Mouse (Mus musculus) right cerebral cortex, postnatal 36 days (tissue): ENCODE results near the gene Atp5l.
A peak's percentile ranks its signal among the peaks of the same experiment; 100 is the strongest.

Experiments used
- DNase-seq, 2 experiments: peaks; one replicate each; pipeline ENCODE4 v3.0.0; 2022; ENCODE audit warnings: low spot score in 2 of 2, mixed read lengths in 1 of 2

Atp5l gene

DNA sequence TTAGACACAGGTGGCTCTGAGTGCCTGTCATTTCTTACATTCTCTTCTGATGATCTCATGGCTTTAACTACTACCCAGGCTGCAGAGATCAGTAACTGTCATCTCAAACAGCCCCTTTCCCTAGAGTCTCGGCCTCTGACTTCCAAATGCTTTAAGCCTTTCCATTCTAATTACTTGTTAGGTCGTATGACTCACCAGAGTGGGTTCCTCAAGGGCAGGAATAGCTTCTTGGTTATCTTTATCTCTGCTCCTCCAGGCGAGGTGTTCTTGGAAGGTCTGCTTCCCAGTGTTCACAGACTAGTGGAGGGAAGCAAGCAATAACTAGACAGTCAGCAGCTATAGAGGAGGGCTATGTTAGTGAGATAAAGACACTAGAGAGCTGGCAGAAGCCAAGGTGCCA, 27.9 kb downstream of the Atp5l start:
- no peak for DNase-seq

DNA sequence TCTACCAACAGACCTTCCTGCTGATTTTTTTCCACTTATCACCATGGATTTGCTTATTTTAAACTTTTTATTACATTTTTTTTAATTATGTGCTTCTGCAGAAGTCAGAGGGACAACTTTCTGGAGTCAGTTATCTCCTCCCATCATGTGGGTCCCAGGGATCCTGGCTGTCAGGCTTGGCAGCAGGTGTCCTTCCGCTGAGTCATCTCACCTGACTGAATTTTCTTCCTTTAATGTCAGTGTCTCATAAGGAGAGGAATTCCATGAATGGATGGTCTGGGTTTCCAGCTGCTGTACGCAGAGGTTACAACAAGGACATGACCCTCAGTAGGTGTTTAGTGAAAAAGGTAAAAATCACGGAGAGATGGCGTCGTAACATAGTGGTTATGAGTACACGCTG, 29.3 kb downstream of the Atp5l start:
- DNase-seq: no peak

GRCm38 (mm10) chr9:44890122-44890521, 30.4 kb downstream of the Atp5l start:
- no peak for DNase-seq

DNA sequence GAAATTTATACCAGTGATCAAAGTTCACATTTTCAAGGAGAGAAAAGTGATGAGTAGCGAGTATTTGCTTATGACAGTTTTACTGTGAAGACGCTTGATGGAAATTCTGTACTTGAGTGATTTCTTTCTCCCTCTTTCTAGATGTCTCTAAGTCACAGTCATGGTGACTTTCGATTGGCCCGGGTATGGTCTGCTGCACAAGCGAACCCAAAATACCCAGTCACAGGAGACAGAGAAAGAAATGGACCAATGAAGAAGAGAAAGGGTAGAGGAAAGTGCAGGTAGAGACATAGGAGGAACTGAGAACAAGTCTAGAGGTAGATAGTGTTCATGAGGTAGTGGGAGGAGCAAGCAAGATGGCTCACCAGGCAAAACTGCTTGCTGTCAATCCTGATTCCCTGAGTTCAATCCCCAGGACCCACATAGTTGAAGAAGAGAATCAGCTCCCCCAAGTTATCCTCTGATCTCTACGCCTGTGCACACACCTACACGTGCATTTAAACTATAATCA, 32.4 kb downstream of the Atp5l start:
- DNase-seq: no peak

- peak; percentile 36 to 61 for DNase-seq
These were observed 37.5 kb downstream of the Atp5l start for GRCm38 (mm10) chr9:44882981-44883569.

DNA sequence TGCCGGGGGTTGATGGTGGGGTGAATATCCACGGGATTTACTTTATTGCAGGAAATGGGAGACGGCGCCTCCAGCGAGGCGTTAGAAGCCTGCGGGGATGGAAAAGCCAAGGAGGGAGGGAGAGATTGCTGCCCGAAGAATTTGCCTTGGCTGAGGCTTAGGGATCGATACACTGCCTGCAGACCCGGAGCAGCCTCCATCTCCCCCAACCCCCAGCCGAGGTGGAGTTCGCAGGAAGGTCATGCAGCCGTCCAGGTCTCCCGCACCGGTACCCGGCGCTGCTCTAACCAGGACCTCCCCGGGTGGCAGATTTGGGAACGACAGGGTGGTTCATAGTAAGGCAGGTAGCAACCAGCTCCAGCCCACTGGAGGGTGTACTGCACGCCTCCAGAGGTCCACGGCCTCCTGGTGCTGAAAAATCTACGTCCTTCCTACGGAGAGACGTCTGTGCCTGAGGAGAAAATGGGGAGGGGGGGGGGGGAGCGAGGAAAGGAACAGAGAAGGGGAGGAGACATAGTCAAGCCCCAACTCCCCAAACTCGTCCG, 38.0 kb downstream of the Atp5l start:
- DNase-seq: no peak

- DNase-seq: peak; percentile 66 to 69
These were observed 38.6 kb downstream of the Atp5l start for GRCm38 (mm10) chr9:44881941-44882435.

GRCm38 (mm10) chr9:44881221-44881871, 39.2 kb downstream of the Atp5l start, which contains the start of gene Kmt2a:
Gene Kmt2a, minus strand, starts transcription at chr9:44881296.
- DNase-seq: peak; percentile 94 to 97

DNA sequence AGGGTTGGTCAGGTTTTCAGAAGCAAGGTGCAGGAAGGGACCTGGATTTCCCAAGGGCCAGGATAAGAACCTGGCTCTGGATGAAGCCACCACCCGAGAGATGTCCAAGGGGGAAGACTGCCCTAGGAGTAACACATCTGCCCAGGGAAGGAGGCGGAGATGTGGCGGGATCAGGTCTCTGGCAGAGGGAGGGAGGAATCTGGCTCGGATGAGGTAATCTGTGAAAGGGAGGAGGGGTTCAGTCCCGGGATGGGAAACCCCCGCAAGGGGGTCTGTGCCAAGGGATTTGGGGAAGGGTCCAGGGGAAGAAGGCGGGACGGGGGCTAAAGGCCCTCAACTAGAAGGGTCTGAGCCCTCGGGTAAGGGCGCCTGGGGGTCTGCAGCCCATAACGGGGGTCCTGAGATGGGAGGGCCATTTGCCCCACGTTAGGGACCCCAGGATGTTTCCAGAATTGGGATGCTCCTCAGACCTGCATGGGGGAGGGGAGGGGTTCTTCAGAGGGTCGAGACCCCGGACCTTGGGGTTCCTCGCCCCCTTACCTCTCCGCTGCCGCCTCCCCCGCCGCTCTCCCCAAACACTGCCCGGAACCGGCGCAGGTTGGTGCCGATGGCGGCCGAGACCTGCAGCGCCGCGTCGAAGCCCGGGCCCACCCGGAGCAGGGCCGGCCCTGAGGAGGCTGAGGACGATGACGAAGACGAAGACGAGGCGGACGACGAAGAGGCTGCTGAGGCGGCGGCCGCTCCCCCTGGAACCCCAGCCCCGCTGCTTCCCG, 40.0 kb downstream of the Atp5l start:
- DNase-seq: no peak

DNA sequence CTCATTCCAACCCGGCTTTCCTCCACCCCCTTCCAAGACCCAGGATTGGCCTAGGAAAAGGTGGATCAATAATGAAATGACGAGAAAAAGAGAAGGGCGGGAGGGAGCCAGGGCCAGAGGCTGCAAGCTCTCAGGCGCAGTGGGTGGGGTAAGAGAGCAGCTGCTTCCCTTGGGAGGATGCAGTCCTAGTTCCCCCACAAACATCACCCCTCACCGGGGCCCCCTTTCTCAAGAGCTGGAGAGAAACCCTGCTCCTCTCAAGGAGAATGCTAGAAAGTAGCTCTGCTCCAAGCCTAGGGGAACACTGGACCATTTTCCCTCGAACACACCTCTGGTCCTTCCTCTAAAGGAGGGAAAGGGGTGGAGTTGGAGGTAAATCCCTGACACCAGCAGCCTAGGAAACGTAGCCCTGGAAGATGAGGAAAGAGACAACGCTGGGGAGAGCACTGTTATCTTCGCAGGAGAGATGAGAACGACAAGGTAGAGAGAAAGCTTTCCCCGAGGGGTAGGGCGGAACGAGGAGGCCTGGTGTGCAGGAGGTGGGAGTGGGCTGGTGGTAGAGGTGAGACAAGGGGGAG, 40.8 kb downstream of the Atp5l start:
- no peak for DNase-seq

DNA sequence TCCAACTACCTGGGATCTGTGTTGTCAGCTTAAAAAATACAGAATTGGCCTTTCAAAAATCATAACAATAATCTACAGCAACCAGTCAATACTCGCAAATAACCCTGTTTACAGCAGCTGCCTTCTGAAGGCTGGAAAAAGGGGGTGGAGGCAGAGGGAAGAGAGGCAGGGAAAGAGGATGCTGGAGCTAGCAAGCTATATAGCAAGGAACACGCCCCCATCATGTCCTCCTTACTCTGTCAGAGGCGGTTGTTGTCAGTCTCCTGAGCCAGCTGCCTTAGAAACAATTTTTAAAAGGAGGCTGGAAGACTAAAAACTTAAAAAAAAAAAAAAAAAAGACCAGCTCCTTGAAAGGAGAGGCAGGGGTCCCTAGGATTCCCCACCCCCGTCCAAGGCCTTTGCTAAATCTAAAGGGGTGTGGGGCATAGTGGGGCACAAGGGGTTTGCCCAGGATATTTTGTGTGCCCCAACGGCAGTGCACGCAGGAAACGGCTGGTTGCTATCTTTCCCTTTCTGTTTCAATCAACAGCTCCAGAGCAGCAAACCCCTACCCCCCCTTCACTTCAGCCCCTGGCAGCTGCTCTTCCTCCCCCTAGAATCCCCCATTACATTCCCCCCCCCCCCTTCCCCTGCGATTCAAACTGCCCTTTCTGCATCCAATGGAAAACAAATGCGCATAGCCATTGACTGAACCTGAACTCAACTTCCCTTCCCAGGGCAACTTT, 41.6 kb downstream of the Atp5l start:
- DNase-seq: no peak

- DNase-seq: no peak
These were observed 42.9 kb downstream of the Atp5l start for GRCm38 (mm10) chr9:44877686-44878085.

DNA sequence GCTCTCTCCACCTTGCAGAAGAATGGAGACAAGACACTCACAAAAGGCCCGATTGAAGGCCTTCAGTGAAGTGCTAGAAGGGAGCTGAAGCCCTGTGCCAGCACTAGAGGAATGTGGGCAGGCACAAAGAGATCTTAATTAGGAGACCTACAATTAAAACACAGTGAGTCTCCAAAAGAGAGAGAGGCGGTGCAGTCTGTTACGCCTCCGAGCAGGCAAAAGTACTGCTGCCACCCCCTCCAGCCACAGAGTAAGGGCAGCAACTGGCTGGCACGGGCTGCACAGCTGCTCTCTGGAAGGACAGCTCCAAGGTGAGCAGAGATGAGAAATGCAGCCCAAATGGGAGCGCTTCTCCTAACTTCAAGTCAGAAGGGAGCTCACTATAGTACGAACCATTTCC, 45.1 kb downstream of the Atp5l start:
- DNase-seq: peak; percentile 24 to 61

DNA sequence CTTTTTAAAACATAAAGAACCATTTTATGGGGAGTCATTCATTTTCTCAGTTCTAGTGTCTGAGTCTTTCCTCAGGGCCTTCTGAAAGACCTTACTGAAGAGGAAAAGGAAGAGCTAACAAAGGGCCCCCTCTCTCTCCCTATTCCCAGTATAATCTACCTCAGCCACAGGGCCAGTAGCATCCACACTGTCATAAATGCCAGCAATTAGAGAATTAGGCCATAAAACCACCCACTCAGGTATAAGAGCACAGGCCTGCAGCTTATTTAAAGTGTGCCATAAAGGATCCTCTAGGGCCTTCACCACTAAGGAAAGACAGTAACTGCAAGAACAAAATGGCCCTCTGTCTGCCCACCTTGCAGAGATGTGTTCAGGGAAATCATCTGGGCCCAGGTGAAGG, 46.3 kb downstream of the Atp5l start:
- DNase-seq: no peak

DNA sequence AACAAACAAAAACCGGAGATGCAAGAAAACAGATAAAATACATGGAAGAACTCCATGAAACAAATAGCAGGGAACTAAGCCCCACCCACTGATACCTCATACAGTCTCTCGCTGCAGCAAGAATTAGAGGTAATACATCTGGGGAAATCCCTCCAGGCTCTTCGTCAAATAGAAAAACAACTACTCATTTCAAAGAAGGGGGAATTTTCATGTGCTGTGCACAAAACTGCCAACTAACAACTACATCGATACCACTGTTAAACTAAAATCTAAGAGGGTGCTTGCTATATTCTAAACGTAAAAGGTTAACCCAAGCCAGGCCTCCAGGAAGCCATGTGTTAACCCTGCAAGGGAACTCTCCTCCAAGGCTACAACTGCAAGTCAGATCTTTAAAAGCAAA, 46.9 kb downstream of the Atp5l start:
- no peak for DNase-seq

DNA sequence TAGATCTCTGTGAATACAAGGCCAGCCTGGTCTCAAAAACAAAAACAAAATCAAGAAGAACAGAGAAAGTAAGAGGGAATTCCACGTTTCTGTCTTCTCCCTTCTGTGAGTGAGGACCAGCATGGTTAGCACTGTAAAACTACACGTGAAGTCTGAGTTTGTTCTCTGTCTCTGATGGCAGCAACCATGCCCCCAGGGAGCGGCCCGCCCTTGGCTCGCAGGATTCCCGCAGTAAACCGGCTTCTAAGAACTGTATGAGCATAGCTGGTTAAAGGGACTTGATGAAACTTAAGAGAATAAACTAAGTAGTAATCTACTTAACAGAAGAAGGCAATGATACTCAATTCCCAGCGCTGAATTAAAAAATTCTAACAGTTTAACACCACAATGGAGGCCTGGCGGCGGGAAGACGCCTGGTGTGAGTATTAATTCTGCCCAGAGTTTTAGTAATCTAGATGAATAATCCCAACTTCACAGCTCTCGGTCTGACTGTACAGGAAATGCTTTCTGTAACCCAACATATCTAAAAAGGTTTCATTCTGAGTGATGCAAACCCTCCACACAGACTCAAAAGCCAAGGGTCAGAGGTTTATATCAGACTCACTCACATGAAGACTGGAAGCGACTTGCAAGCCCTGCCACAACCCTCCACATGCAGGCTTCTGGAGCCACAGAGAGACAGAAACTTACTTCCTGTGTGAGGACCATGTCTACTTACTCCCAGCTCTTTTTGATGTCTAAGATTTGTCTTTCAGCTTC, 52.0 kb downstream of the Atp5l start:
- no peak for DNase-seq

DNA sequence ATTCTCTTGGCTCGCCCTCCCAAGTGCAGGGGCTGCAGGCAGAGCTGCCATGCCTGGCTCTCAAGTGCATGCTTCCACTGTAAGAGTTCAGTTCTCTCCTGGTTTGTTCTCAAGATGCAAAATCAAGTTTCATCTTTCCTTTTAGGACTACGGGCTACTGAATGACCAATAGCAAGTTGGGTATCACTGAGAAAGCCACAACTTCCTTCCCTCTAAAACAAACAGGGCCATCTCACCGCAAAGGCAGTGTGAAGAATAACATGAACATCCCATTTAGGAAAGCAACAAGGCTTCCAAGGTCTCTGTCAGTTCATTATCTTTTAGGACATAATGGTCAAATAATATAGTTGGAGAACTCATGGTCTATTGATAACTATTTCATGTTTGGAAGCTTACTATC, 52.9 kb downstream of the Atp5l start:
- DNase-seq: no peak

DNA sequence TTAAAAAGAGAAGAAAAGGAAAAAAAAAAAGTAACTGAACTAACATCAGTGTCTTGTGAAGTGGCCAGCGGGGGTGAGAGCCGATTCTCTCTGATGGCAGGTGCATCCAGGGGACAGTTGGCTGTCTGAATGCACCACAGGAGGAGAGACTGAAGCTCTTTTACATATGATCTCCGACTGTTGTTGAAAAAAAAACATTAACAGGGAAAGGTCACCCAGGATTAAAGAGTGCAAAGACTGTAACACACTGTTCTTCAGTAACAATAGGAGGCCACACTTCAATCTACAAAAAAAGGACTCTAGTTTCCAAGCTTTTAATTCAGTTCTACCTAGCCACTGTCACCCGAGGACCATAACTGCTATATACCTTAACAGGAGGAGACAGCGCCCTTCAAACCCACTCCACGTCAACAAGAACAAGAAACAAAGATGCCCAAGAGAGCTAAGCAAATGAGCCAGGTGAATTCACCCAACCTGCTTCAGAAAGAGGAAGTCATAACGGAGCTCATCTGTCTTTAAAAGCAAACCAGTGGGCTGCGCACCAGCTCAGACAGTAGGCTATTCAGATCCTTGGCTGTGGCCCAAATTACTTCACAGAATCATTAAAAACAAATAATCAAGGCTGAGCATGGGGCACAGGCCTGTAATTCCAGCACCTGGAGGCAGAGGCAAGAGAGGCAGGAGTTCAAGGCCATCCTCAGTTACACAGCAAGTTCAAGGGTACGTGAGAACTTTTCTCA, 53.9 kb downstream of the Atp5l start:
- no peak for DNase-seq
